Mouse (Mus musculus) heart, adult 2 months (tissue): ENCODE measurements around the gene Unc13c.

ENCODE experiments used
- CTCF ChIP-seq: fragments of 200-600 bp; IDR thresholded peaks from 2 replicates; pipeline ENCODE4 v1.8.1; 2022; ENCODE audit warnings: antibody characterized with exemption, mild to moderate bottlenecking, moderate library complexity
- EP300 ChIP-seq: fragments of 200-500 bp; IDR thresholded peaks from 2 replicates; pipeline ENCODE4 v1.6.1; 2011; ENCODE audit warnings: low read depth, low read length, control low read depth; ENCODE audit not compliant: insufficient read depth
- POLR2A ChIP-seq: fragments of 200-500 bp; IDR thresholded peaks from 2 replicates; pipeline ENCODE4 v1.6.1; 2011; ENCODE audit warnings: mild to moderate bottlenecking, low read depth, low read length, control low read depth; ENCODE audit not compliant: insufficient read depth

DNA sequence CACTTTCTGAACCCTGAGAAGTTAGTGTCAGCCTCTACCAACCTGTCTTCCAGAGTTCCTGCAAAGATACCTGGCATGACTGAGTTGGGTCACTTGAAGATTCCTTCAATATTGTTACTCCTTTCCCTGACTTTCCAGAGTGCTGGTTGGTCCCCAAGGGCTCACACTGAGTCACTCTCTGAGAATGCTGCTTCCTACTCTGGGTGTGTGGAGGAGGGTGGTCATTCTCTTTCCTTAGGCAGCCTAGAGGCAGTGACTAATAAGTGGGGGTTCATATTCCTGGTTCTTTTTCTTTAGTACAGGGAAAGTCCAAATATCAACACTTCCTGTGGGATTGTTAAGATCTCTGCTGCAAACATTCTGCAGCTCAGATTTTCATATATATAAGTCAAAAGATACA is 16.4 kb downstream of the Unc13c start:
- TF ChIP-seq POLR2A (no peak), CTCF (no peak), EP300 (no peak)
